Mouse (Mus musculus): Measurements from ENCODE around the gene Tnks1bp1.

DNA sequence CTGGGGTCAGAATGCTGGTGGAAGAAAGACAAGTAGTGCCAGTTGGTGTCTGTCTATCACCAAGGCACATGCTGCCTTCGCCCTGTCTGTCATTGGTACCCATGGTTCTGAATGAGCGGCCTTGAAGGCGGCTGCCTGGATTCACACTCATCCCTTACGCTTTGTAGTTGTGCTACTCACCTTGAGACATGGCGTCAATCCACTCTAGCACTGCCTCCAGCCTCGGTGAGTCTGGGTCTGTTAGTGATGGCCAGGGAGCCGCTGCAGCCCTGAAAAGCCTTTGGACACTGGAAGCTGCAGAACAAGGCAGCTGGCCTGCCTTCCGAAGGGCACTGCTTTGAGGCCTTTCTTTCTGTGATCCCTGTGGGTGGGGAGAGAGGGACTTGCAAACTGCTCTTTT, 55.4 kb downstream of the Tnks1bp1 start:
- TF ChIP-seq CTCF (IDR thresholded peaks at IDR 0.05; ENCODE audit: borderline replicate concordance, insufficient read depth, low read length) (no peak), POLR2A (IDR thresholded peaks at IDR 0.05; ENCODE audit: low read depth, low read length) (no peak)
